Mouse (Mus musculus) lung, adult 2 months (tissue): Measurements from ENCODE around the gene Nipsnap2.

Source experiments
- CTCF ChIP-seq: fragments of 200-500 bp; IDR thresholded peaks from 2 replicates; pipeline ENCODE4 v1.5.1; 2011; ENCODE audit warnings: mild to moderate bottlenecking, low read length, control low read depth; ENCODE audit not compliant: insufficient read depth
- POLR2A ChIP-seq: fragments of 200-500 bp; IDR thresholded peaks from 2 replicates; pipeline ENCODE4 v1.6.1; 2011; ENCODE audit warnings: low read depth, mild to moderate bottlenecking, control low read depth, low read length, borderline replicate concordance; ENCODE audit errors: extremely low read depth

GRCm38 (mm10) chr5:129730344-129730743 lies 5.5 kb downstream of the Nipsnap2 start:
- no peak for TF ChIP-seq POLR2A
- no peak for TF ChIP-seq CTCF
